Mouse (Mus musculus): ENCODE data around the gene Rab33a.

DNA sequence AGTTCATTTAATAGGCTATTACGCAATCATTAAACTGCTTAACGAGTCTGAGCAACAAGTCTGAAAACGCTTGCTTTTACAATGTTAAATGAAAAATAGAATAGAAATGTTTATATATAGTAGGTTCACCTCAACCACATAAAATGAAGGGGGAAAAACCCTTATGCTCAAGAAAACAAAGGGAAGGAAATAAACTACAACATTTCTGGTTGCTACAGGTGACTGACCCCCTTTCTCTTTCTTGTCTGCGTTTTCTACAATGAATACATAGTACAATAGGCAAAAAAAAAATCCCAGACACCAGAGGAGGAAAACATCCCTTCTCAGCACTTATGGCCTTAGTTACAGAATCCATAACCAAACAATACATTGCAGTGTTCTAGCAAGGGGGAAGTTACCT is 38.0 kb upstream of the Rab33a start:
- TF ChIP-seq EP300 (IDR thresholded peaks at IDR 0.05) (no peak), CTCF (IDR thresholded peaks at IDR 0.05) (no peak)
